Mouse (Mus musculus): ENCODE data around the gene Slc12a5. TPM values are rescaled to one million over a fixed set of nuclear protein-coding genes. Genes with fewer than 3 reads are reported as not detected.

Gene Slc12a5
- total RNA-seq (2021): under 1 TPM; 0.36 to 0.53 TPM
- long read RNA-seq, experiment 1, partial matches to known transcripts: 4 of 4 reads
- long read RNA-seq, experiment 1, other reads (novel, unspliced or antisense): 0 of 4 reads
- long read RNA-seq, experiment 2: 0 reads

DNA sequence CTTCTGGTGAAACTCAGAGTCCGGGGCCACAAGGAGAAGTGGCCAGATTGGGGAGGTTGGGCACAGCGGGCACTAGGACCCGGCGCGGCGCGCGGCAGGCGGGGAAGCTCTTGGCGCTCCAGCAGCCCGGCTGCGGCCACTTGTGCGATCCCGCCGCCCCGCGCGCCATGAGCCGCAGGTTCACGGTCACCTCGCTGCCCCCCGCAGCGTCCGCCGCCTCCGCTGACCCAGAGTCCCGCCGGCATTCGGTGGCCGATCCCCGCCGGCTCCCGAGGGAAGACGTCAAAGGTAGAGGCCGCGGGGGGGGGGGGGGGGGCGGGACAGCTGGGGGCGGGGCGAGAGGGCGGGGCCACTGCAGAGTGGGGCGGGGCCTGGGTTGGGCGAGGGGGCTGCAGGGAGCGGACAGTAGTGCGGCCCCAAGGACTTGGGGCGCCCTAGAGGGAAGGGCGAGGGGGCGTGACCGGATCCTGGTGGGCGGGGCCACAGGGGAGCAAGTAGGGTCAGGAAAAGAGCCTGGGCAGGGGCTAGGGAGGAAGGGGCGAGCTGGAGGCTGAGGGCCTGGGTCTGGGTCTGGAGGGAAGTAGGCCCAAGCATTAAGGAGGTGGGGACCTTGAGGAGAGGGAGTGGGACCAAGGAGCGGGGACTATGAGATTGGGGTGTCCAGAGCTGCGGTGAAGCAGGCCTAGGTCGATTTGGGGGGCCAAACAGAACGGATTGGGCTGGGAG lies at the start of gene Slc12a5:
TSS of gene Slc12a5 (plus strand) at position 87 of the 726 bp plus-strand sequence.
- no peak for TF ChIP-seq CTCF (IDR thresholded peaks at IDR 0.05)
- H3K27ac ChIP-seq: no peak within 1 kb of the TSS
- peak; percentile 58 for DNase-seq
- intact Hi-C loops (cut with DNase I): loop anchor here (5.0 to 10.0 kb wide), 2 partner anchors 71 to 154 kb away; partner anchors contain the start of gene Ncoa5
- peak within 1 kb of the TSS; percentile 73 for H3K4me3 ChIP-seq

DNA sequence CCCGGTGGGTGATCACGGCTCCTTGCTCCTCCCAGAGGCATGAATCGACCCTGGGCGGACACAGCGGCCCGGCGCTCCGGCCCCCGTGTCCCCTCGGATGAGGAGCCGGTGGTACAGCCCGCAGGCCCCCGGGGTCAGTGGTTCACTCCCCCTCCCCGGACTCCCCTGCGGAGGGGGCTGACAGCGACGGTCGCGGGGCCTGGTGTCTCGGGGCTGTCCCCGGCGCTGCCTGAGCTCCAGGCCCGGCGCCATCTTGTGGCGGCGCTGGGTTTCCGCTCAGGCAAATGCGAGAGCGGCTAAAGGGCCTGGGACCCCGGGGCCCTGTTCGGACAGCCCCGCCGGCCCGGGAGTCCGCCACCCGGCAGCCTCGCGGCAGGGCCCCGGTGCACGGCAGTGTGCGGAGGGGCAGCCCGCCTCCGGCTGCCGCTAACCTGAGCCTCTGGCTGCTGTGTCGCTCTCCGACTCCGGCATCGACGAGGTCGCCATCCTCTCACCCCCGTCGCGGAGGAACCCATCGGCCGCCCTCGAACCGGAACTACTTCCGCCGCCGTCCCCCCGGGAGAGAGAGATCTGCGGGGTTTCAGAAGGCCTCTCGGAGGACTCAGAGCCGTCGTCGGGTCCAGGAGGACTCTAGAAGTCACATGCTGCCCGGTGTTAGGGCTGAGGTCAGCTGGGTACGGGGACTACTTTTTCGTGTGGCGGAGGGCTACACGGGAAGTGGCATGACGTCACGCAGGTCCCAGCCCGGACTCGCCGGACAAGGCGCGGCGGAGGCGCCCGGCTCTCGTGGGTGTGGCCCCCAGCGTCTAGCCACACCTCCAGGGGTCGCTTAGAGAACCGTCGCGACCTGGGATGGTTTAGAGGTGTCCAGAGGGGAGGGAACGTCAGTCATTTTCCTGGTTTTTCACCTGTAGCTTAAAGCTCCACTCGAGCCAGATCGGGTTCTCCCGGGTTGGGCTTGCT lies 49.2 kb upstream of the Slc12a5 start, which contains the start of gene Zfp335:
TSS of gene Zfp335 (minus strand) at position 672 of the 963 bp plus-strand sequence.
- TF ChIP-seq CTCF (IDR thresholded peaks at IDR 0.05): peak; percentile 60
- Histone ChIP-seq H3K4me3 (peak within 1 kb of the TSS; percentile 100), H3K27ac (peak within 1 kb of the TSS; percentile 100)
- intact Hi-C loops (cut with DNase I): loop anchor here (1.0 to 2.0 kb wide), 2 partner anchors 32 to 79 kb away; partner anchors contain the start of genes Ctsa, Neurl2 and Pcif1
- DNase-seq: peak; percentile 97

DNA sequence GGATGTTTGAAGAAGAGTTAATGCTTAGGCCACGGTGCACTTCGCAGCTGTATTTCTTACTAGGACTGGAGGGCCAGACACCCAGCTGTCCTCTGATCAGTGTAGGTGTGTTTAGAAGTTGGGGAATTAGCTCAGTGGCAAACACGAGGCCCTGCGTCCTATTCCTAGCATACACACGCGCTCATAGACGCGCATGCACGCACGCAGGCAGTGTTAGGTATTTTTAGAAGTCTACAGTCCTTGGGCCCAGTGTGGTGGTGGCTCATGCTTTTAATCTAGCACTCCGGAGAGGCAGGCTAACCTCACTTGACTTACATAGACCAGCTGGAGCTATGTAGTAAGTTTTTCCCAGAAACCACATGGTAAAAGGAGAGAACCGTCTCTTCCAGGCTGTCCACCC lies 48.5 kb upstream of the Slc12a5 start:
- TF ChIP-seq CTCF (IDR thresholded peaks at IDR 0.05): no peak
- Histone ChIP-seq H3K4me3 (peak overlapping the region; percentile 100), H3K27ac (peak overlapping the region; percentile 100)
- DNase-seq: peak; percentile 78
- intact Hi-C loops (cut with DNase I): no loop called here

DNA sequence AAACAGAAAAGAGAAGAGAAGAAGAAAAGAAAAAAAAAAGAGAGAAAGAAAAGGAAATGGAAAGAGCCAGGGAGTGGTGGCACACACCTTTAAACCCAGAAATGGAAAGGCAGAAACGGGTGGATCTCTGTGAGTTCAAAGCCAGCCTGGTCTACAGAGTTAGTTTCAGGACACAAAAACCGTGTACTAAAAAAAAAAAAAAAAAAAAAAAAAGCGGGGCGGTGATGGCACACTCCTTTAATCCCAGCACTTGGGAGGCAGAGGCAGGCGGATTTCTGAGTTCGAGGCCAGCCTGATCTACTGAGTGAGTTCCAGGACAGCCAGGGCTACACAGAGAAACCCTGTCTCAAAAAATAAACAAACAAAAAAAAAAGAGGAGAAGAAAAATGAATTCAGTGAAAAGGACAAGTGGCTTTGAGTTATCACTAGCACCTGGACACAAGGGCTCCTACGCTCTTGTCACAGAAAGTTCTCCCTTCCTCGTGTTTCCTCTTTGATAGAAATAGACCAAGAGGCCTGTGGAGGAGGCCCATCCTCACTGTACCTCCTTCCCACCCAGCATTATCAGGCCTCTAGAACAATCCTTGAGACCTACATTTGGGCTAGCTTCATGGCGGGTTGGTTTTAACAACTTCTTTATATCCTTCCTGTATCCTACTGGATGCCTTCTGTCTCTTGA lies 47.7 kb upstream of the Slc12a5 start:
- no peak for DNase-seq
- TF ChIP-seq CTCF (IDR thresholded peaks at IDR 0.05): no peak
- peak overlapping the region; percentile 100 for H3K27ac ChIP-seq
- intact Hi-C loops (cut with DNase I): no loop called here
- peak overlapping the region; percentile 100 for H3K4me3 ChIP-seq

DNA sequence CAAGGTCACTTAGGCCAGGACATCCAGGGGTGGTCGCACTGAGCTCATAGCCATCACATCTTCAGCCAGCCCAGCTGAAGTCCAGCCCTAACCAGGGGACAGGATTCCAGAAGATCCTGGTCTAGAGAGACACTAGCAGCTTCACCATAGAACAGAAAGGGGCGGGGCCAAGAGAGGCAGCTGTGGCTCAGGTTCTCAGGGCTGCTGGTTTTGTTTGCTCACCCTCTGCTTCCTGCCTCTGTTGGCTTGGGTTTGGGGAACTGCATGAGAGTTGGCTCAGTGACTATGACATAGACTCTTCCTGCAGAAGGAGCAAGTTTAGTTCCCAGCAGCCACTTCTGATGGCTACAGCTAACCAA lies 47.2 kb upstream of the Slc12a5 start:
- DNase-seq: peak; percentile 55
- intact Hi-C loops (cut with DNase I): no loop called here
- no peak for TF ChIP-seq CTCF (IDR thresholded peaks at IDR 0.05)
- no peak overlapping the region for H3K4me3 ChIP-seq
- H3K27ac ChIP-seq: peak overlapping the region; percentile 100

DNA sequence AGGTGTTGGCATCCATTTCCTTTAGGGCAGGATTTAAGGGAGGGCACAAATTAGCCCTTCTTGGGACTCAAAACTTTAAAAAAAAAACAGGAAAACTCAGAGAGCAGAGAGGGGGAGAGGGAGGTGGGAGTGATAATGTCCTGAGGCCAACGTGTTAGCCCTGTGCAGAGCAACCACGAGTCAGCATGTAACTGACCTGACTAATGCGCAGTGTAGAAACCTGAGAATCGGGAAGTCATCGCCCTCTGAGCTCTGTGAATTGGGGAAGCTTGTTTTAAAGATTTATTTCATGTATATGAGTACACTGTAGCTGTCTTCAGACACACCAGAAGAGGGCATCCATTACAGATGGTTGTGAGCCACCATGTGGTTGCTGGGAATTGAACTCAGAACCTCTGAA lies 43.8 kb upstream of the Slc12a5 start:
- intact Hi-C loops (cut with DNase I): loop anchor here (5.0 kb wide), 1 partner anchor 100 kb away; no protein-coding TSS in a partner anchor
- H3K4me3 ChIP-seq: no peak overlapping the region
- no peak for TF ChIP-seq CTCF (IDR thresholded peaks at IDR 0.05)

DNA sequence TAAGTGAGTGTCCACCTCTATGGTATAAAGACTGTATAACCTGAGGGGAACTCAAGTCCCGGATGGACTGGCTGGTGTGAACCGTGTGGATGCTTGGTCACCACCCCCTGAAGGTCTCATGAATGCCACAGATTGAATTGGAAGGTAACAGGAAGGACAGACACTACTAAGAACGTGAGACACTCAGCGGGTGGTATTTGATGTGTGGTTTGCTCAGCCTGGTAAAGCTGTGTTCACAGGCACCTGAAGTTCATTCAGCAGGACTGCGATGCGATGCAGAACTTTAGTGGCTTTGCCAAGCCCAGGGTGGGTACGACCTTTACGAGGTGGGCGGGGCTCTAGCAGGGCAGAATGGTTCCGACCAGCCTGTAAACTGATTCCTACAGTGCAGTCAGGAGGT lies 43.2 kb upstream of the Slc12a5 start:
- H3K4me3 ChIP-seq: no peak overlapping the region
- intact Hi-C loops (cut with DNase I): loop anchor here (5.0 kb wide), 1 partner anchor 100 kb away; no protein-coding TSS in a partner anchor
- no peak for TF ChIP-seq CTCF (IDR thresholded peaks at IDR 0.05)
- no peak overlapping the region for H3K27ac ChIP-seq
- DNase-seq: no peak

More for the DNA sequence above, 43.8 kb upstream of the Slc12a5 start:
- DNase-seq: no peak
- H3K27ac ChIP-seq: no peak overlapping the region; the same call in 1 of the 2 replicates

DNA sequence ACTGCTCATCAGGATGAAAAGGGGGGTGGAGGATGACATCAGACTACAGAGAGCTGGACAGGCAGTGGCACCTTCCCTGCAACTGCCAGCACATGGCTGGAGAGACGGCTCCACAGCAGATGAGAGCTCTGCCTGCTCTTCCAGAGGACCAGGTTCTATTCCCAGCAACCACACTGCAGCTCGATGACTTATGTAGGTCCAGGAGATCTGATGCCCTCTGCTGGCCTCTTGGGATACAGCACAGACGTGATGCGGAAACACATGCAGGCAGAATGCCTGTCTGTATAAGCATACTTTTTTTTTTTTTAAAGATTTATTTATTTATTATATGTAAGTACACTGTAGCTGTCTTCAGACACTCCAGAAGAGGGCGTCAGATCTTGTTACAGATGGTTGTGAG lies 42.3 kb upstream of the Slc12a5 start:
- no peak for DNase-seq
- Histone ChIP-seq H3K4me3 (no peak overlapping the region), H3K27ac (no peak overlapping the region)
- intact Hi-C loops (cut with DNase I): loop anchor here (5.0 kb wide), 1 partner anchor 99 kb away; no protein-coding TSS in a partner anchor
- TF ChIP-seq CTCF (IDR thresholded peaks at IDR 0.05): peak; percentile 52

DNA sequence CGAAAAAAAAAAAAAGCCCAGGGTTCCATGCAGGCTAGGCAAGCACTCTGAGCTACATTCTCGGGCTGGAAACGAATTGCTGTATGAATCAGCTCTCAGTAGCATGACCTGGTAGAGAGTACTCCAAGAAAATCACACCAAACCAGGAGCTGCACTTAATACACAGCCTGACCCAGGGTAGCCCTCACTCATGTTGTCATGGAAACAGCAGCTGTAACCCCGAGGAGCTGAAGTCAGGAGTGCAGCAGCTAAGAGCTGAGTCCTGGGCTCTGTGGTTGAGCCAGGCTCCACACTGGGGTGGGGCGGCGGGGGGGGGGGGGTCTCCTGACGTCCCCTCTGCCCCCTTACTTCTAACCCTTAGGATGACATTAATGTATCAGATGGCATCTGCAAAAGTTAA lies 38.6 kb upstream of the Slc12a5 start:
- Histone ChIP-seq H3K27ac (no peak overlapping the region), H3K4me3 (no peak overlapping the region)
- DNase-seq: no peak
- intact Hi-C loops (cut with DNase I): no loop called here
- no peak for TF ChIP-seq CTCF (IDR thresholded peaks at IDR 0.05)

DNA sequence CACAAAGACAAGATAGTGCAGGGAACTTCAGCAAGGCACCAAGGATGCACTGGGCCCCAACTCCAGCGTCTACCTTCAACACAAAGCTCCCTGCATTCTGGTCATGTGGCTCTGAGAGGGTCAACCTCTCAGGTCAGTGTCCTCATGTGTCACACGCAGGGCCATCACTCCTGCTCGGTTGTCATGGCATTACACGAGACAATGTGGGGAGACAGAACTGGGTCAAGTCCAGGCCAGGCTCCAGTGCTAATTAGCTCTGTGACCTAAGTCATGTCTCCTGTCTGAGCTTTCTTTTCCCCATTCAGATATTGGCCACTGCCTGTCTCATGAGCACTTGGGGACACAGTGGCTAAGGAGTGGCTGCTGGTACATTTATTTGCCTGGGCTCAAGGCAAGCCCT lies 37.3 kb upstream of the Slc12a5 start:
- DNase-seq: no peak
- no peak overlapping the region for H3K27ac ChIP-seq
- intact Hi-C loops (cut with DNase I): no loop called here
- TF ChIP-seq CTCF (IDR thresholded peaks at IDR 0.05): no peak
- H3K4me3 ChIP-seq: no peak overlapping the region

DNA sequence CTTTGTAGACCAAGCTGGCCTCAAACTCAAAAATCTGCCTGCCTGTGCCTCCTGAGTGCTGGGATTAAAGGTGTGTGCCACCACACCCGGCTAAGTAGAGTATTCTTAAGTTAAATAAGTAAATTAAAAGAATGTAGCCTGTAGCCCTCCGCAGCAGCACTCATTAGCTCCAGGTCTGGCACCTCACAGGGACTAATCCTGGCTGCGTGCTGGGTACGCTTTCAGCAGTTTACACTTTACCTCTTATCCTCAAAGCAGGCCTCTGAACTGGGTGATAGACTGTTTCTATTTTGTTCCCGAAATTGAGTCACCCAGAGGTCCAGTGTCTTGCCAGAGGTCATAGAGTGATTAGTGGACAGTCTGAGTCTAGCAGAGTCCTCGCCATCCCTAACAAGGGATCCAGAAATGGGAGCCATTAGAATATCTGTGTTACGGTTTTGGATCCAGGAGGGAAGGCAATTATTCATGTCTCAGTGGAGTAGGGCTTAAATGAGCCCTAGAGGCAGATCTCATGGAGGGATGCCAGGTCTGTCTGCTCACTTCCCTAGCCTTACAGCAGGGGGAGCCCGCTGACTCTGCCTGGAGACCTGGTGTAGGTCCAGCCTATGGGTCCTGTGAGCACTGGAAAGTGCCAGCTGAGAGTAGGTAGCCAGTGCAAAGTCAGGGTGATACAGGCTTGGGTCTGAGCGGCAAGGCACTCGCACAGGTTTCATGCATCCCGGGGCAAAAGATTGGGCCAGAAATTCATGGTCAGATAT lies 36.3 kb upstream of the Slc12a5 start:
- peak; percentile 97; the same call in 1 of the 2 replicates for TF ChIP-seq CTCF (IDR thresholded peaks at IDR 0.05)
- intact Hi-C loops (cut with DNase I): no loop called here
- DNase-seq: peak; percentile 89
- peak overlapping the region; percentile 29; the same call in 1 of the 2 replicates for H3K27ac ChIP-seq
- no peak overlapping the region for H3K4me3 ChIP-seq

Data from gastrocnemius, adult 2 months (tissue).